Mouse (Mus musculus) MEL (cell line): Measurements from ENCODE around the gene Rab22a.

Experiments used
- POLR2A ChIP-seq, 2 experiments: IDR thresholded peaks; 2 replicates each; pipeline ENCODE4 v1.6.1; 2011 to 2012; ENCODE audit warnings: low read length in 2 of 2, mild to moderate bottlenecking in 2 of 2, control low read depth in 1 of 2, improper control_type of control experiment in 1 of 2, low read depth in 1 of 2, moderate library complexity in 1 of 2; ENCODE audit not compliant: control insufficient read depth in 1 of 2, insufficient read depth in 1 of 2, poor library complexity in 1 of 2
- UBTF ChIP-seq: IDR thresholded peaks from 2 replicates; pipeline ENCODE4 v1.6.1; 2012; ENCODE audit warnings: low read depth, mild to moderate bottlenecking, inconsistent platforms, low read length, improper control_type of control experiment, moderate library complexity, borderline replicate concordance; ENCODE audit not compliant: insufficient read depth

DNA sequence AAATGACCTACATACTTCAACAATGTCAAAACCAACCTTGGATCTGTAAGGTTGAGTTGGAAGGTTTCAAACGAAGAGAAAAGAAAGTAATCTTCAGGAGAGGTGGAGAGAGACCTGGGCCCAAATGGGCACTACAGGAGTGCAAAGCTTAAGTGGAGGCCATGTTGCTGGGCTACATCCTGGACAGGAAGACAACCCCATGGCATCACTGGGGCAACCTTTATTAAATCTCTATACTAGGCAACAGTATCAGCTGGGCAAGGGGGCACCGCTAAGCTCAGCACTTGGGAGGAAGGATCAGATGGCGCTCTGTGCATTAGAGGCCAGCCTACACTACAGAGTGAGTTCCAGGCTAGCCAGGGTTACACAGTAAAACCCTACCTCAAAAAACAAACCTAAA is 33.8 kb upstream of the Rab22a start:
- TF ChIP-seq UBTF (no peak), POLR2A (IDR thresholded peaks at IDR 0.05; ENCODE audit: control insufficient read depth in 1 of 2, insufficient read depth in 1 of 2, low read depth in 1 of 2, low read length in 2 of 2, poor library complexity in 1 of 2) (no peak)
